In genomic region chr11:96348141-96348928, GRCm38 (mm10) we compare ENCODE assay signal across 11 mouse cellular contexts. TPM values are rescaled to one million over a fixed set of nuclear protein-coding genes. Genes with fewer than 3 reads are reported as not detected.
DNase-seq lines count a peak whose midpoint lies in the region; TF ChIP-seq lines count a peak whose summit lies in the region.
"Had no signal": no experiment of that assay in that cellular context is flagged by ENCODE, and none has a peak within 500 bp of the region (broad histone marks: within the 10 kb centered on the region; RNA-seq: fewer than 3 reads in every experiment).

No protein-coding gene starts in this region.

- H3K27ac ChIP-seq in heart, embryonic 10.5 days: peak overlapping the region; percentile 77
- H3K27ac ChIP-seq in brown adipose tissue, adult 24 weeks (replicated peaks; ENCODE audit: low read depth, low read length): peak overlapping the region; percentile 59
- H3K27ac ChIP-seq: midbrain, embryonic 13.5 days had no signal

- no peaks in the 10 kb centered on the region for H3K9me3 ChIP-seq in heart, embryonic 10.5 days
- H3K9me3 ChIP-seq: midbrain, embryonic 13.5 days had no signal

- no peak overlapping the region for H3K4me2 ChIP-seq in myocyte (ENCODE audit: low read depth)
- H3K4me2 ChIP-seq: midbrain, embryonic 13.5 days had no signal

- H3ac ChIP-seq in myocyte (ENCODE audit: control insufficient read depth, insufficient read length): no peak overlapping the region

- H3K79me2 ChIP-seq in myocyte (ENCODE audit: control insufficient read depth, insufficient read depth): no peaks in the 10 kb centered on the region

- H3K27me3 ChIP-seq in heart, embryonic 10.5 days (ENCODE audit: insufficient read depth, poor library complexity, severe bottlenecking): peaks cover 96% of the 10 kb centered on the region
- peaks cover 63% of the 10 kb centered on the region for H3K27me3 ChIP-seq in myocyte (ENCODE audit: control insufficient read depth, insufficient read depth, insufficient read length)

- H3K4me3 ChIP-seq in heart, embryonic 10.5 days: peak overlapping the region; percentile 47
- H3K4me3 ChIP-seq in brown adipose tissue, adult 24 weeks (ENCODE audit: insufficient read depth, low read depth, low read length): 0 out of 2 replicates have a peak overlapping the region, but pooled peaks have one; percentile 14
- H3K4me3 ChIP-seq in myocyte: no peak overlapping the region
- H3K4me3 ChIP-seq: midbrain, embryonic 13.5 days had no signal

- H3K4me1 ChIP-seq in heart, embryonic 10.5 days: peaks cover 70% of the 10 kb centered on the region
- H3K4me1 ChIP-seq in brown adipose tissue, adult 24 weeks (ENCODE audit: control insufficient read depth, insufficient read depth, insufficient read length, low read length): peaks cover 18% of the 10 kb centered on the region

- TF ChIP-seq POLR2A in myocyte (IDR thresholded peaks at IDR 0.05; ENCODE audit: insufficient read length, low read depth): no peak

- 9% methylated on average over 21 of the region's 21 CpGs for WGBS in heart, embryonic 10.5 days

- 0 out of 2 replicates have a peak, but pooled peaks cover 2% of the 10 kb centered on the region for H3K36me3 ChIP-seq in heart, embryonic 10.5 days
- no peaks in the 10 kb centered on the region for H3K36me3 ChIP-seq in myocyte (ENCODE audit: control insufficient read depth, insufficient read depth)
- H3K36me3 ChIP-seq: midbrain, embryonic 13.5 days had no signal

- no peak for DNase-seq in heart, embryonic 10.5 days (ENCODE audit: low spot score)
- DNase-seq in heart, postnatal 14 days: no peak
- DNase-seq in kidney, adult 11 months: peak; percentile 80
- no peak for DNase-seq in testis, postnatal 10 days (ENCODE audit: low spot score)
- DNase-seq in left cerebral cortex, adult 9 months (ENCODE audit: low spot score in 2 of 2): no peak
- no peak for DNase-seq in right cerebral cortex, adult 18-20 months
- DNase-seq: layer of hippocampus, postnatal 36 days had no signal

- intact Hi-C loops in heart, postnatal 14 days (cut with DNase I): no loop called here

TF ChIP-seq in myocyte, 11 proteins besides CTCF, POLR2A, EP300 and RAD21:
- TF ChIP-seq USF1 (IDR thresholded peaks at IDR 0.05; ENCODE audit: low read depth): peak; percentile 52
- no peak for TF ChIP-seq SRF (IDR thresholded peaks at IDR 0.05; ENCODE audit: control insufficient read depth, insufficient read length, low read depth)

RNA-seq across cellular contexts. Expression of gene Hoxb2, which starts 2.0 kb away (rescaled TPM):
- polyA plus RNA-seq in heart, embryonic 10.5 days (2016; fragmentation: Nextera tagmentation; extraction: Ambion mirVana): 5.7 and 27.6 TPM in 2 replicates
- total RNA-seq in heart, postnatal 14 days (2021): 1 to 10 TPM in 1 of 2 experiments, under 1 TPM in 1; 0.78 to 1.3 TPM
- polyA plus RNA-seq in brown adipose tissue, adult 24 weeks (2012; ENCODE audit: insufficient read depth, insufficient read length, missing spikeins): 3.2 and 3.7 TPM in 2 replicates
- not detected for polyA plus RNA-seq in myocyte (2012; fragmentation: generic; extraction: Trizol)
- total RNA-seq: common myeloid progenitor, adult 5-6 weeks; layer of hippocampus, postnatal 36 days had no signal

RNA-seq across cellular contexts. Expression of gene Hoxb1, which starts 17.2 kb away (rescaled TPM):
- polyA plus RNA-seq in heart, embryonic 10.5 days (2016; fragmentation: Nextera tagmentation; extraction: Ambion mirVana): 0.20 and 3.3 TPM in 2 replicates
- not detected for total RNA-seq in heart, postnatal 14 days (2021)
- polyA plus RNA-seq in brown adipose tissue, adult 24 weeks (2012; ENCODE audit: insufficient read depth, insufficient read length, missing spikeins): not detected in 2 replicates
- not detected for polyA plus RNA-seq in myocyte (2012; fragmentation: generic; extraction: Trizol)
- total RNA-seq: common myeloid progenitor, adult 5-6 weeks; layer of hippocampus, postnatal 36 days had no signal
- polyA plus RNA-seq: midbrain, embryonic 13.5 days had no signal

RNA-seq across cellular contexts. Expression of gene Hoxb3, which starts 25.2 kb away (rescaled TPM):
- polyA plus RNA-seq in heart, embryonic 10.5 days (2016; fragmentation: Nextera tagmentation; extraction: Ambion mirVana): 0.42 and 1.8 TPM in 2 replicates
- under 1 TPM; 0.76 to 0.79 TPM for total RNA-seq in heart, postnatal 14 days (2021)
- 1.7 and 2.0 TPM in 2 replicates for polyA plus RNA-seq in brown adipose tissue, adult 24 weeks (2012; ENCODE audit: insufficient read depth, insufficient read length, missing spikeins)
- polyA plus RNA-seq in myocyte (2012; fragmentation: generic; extraction: Trizol): not detected
- total RNA-seq: layer of hippocampus, postnatal 36 days had no signal

RNA-seq across cellular contexts. Expression of gene Hoxb4, which starts 30.3 kb away (rescaled TPM):
- 0.31 and 2.0 TPM in 2 replicates for polyA plus RNA-seq in heart, embryonic 10.5 days (2016; fragmentation: Nextera tagmentation; extraction: Ambion mirVana)
- total RNA-seq in heart, postnatal 14 days (2021): 1 to 10 TPM; 1.0 to 1.3 TPM
- polyA plus RNA-seq in brown adipose tissue, adult 24 weeks (2012; ENCODE audit: insufficient read depth, insufficient read length, missing spikeins): 6.0 and 6.4 TPM in 2 replicates
- polyA plus RNA-seq in myocyte (2012; fragmentation: generic; extraction: Trizol): not detected
- total RNA-seq: layer of hippocampus, postnatal 36 days had no signal
- polyA plus RNA-seq: midbrain, embryonic 13.5 days had no signal

RNA-seq across cellular contexts. Expression of gene Hoxb5, which starts 45.2 kb away (rescaled TPM):
- 1.0 and 5.2 TPM in 2 replicates for polyA plus RNA-seq in heart, embryonic 10.5 days (2016; fragmentation: Nextera tagmentation; extraction: Ambion mirVana)
- total RNA-seq in heart, postnatal 14 days (2021): under 1 TPM; 0.19 to 0.22 TPM
- polyA plus RNA-seq in brown adipose tissue, adult 24 weeks (2012; ENCODE audit: insufficient read depth, insufficient read length, missing spikeins): 1.1 and 1.2 TPM in 2 replicates
- not detected for polyA plus RNA-seq in myocyte (2012; fragmentation: generic; extraction: Trizol)
- total RNA-seq: common myeloid progenitor, adult 5-6 weeks; layer of hippocampus, postnatal 36 days had no signal
